Mouse (Mus musculus) MEL (cell line): ENCODE measurements around the gene Olfr134.

Experiments
- CHD2 ChIP-seq: IDR thresholded peaks from 2 replicates; pipeline ENCODE4 v1.6.1; 2011; ENCODE audit warnings: low read length, improper control_type of control experiment
- CTCF ChIP-seq, 3 experiments: IDR thresholded peaks in 2 of 3; conservative IDR thresholded peaks in 1 of 3; 2 replicates each; pipeline ENCODE4 v1.5.1; 2011 to 2012; ENCODE audit warnings: low read length in 3 of 3, low read depth in 2 of 3, mild to moderate bottlenecking in 2 of 3, improper control_type of control experiment in 1 of 3, inconsistent platforms in 1 of 3, mixed read lengths in 1 of 3, moderate library complexity in 1 of 3; ENCODE audit not compliant: control insufficient read depth in 1 of 3, insufficient read depth in 1 of 3, poor library complexity in 1 of 3, severe bottlenecking in 1 of 3
- ELF1 ChIP-seq: IDR thresholded peaks from 2 replicates; pipeline ENCODE4 v1.6.1; 2014; ENCODE audit warnings: low read depth, mild to moderate bottlenecking, inconsistent platforms, low read length, improper control_type of control experiment, moderate library complexity
- EP300 ChIP-seq, 2 experiments: IDR thresholded peaks; 2 replicates each; pipeline ENCODE4 v1.6.1; 2011; ENCODE audit warnings: improper control_type of control experiment in 2 of 2, low read length in 2 of 2, low read depth in 1 of 2, mild to moderate bottlenecking in 1 of 2
- MAZ ChIP-seq: IDR thresholded peaks from 2 replicates; pipeline ENCODE4 v1.6.1; 2012; ENCODE audit warnings: low read depth, mild to moderate bottlenecking, inconsistent platforms, low read length, improper control_type of control experiment
- MXI1 ChIP-seq: IDR thresholded peaks from 2 replicates; pipeline ENCODE4 v1.6.1; 2011; ENCODE audit warnings: mild to moderate bottlenecking, low read depth, low read length, improper control_type of control experiment
- TAL1 ChIP-seq: IDR thresholded peaks from 2 replicates; pipeline ENCODE4 v1.6.1; 2012; ENCODE audit warnings: mild to moderate bottlenecking, inconsistent platforms, low read length, moderate library complexity, mixed read lengths
- USF2 ChIP-seq, 2 experiments: IDR thresholded peaks; 2 replicates each; pipeline ENCODE4 v1.6.1; 2011 to 2012; ENCODE audit warnings: improper control_type of control experiment in 2 of 2, low read length in 2 of 2, borderline replicate concordance in 1 of 2, inconsistent platforms in 1 of 2, low read depth in 1 of 2, mild to moderate bottlenecking in 1 of 2; ENCODE audit not compliant: insufficient read depth in 1 of 2
- ZKSCAN1 ChIP-seq: IDR thresholded peaks from 2 replicates; pipeline ENCODE4 v1.6.1; 2012; ENCODE audit warnings: low read depth, mild to moderate bottlenecking, inconsistent platforms, low read length, improper control_type of control experiment, moderate library complexity

- TF ChIP-seq EP300 (IDR thresholded peaks at IDR 0.05; ENCODE audit: low read depth in 1 of 2, low read length in 2 of 2) (no peak), ZKSCAN1 (no peak), MXI1 (no peak), TAL1 (no peak), CTCF (IDR thresholded peaks at IDR 0.05 in 2 of 3, conservative IDR thresholded peaks at IDR 0.05 in 1 of 3; ENCODE audit: control insufficient read depth in 1 of 3, insufficient read depth in 1 of 3, low read depth in 2 of 3, low read length in 3 of 3, poor library complexity in 1 of 3, severe bottlenecking in 1 of 3) (no peak), ELF1 (no peak), CHD2 (no peak), USF2 (IDR thresholded peaks at IDR 0.05; ENCODE audit: borderline replicate concordance in 1 of 2, insufficient read depth in 1 of 2, low read depth in 1 of 2, low read length in 2 of 2) (no peak), MAZ (no peak)
These were observed 26.2 kb upstream of the Olfr134 start, which contains the start of gene Olfr133 for GRCm38 (mm10) chr17:38144981-38145380.
